Mouse (Mus musculus) gonadal fat pad, adult 2 months (tissue): ENCODE data around the gene Capn7. TPM values are rescaled to one million over a fixed set of nuclear protein-coding genes. Genes with fewer than 3 reads are reported as not detected.

Experiments used
- DNase-seq: peaks from one replicate; pipeline ENCODE4 v3.0.0-alpha.2; 2012; ENCODE audit warnings: low read depth
- polyA plus RNA-seq: library from polyadenylated mRNA; depleted of rRNA; stranded (reverse); fragments of >200 nt; gene quantifications from 2 replicates; pipeline ENCODE4 v1.2.3, GENCODE M21; 2012

Capn7 gene
- polyA plus RNA-seq, 1 experiment = 21.6 TPM

- no peak for DNase-seq
Measured at GRCm38 (mm10) chr14:31395629-31396199, 59.3 kb downstream of the Capn7 start.

DNA sequence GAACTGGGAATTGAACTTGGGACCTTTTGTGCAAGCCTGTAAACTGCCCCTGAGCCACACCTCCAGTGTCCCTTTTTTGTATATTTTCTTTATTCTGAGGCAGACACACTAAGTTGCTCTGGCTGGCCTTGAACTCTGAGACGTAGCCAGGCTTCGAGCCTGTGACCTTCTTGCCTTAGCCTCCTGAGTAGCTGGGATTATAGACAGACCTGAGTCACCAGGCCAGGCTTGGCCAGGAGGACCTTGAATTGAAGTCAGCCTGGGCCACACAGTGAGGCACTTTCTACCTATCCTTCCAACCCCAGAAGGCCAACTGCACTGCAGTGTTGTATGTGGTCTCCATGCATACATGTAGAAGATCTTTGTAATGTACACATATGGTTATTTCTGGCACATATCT is 60.0 kb downstream of the Capn7 start:
- DNase-seq = no peak

- DNase-seq = no peak
Measured at GRCm38 (mm10) chr14:31397353-31397752, 60.9 kb downstream of the Capn7 start.

GRCm38 (mm10) chr14:31397791-31398595 is 61.6 kb downstream of the Capn7 start:
- DNase-seq = no peak

- DNase-seq = no peak
Measured at GRCm38 (mm10) chr14:31398819-31399218, 62.4 kb downstream of the Capn7 start.

GRCm38 (mm10) chr14:31399271-31399670 is 62.8 kb downstream of the Capn7 start:
- DNase-seq = no peak

DNA sequence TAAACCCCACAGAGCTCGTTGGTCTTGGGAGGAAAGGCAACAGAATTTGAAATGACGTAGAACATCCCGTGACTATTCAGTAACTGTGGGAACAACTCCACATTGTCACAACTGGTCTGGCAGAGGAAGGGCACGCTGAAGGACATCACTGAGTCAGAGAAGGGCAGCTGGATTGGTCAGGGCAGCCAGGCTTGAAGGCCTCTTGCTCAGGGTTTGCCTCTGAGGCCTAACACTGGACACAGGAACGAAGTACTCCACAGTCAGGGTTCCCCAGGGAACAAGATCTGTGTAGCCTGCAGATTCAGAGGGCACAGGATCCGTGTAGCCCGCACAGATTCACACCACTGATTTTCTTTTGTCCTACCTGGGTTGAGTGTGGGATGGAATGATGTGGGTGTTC is 63.8 kb downstream of the Capn7 start:
- DNase-seq = no peak

GRCm38 (mm10) chr14:31400896-31401295 is 64.5 kb downstream of the Capn7 start:
- DNase-seq = no peak

- no peak for DNase-seq
Measured at GRCm38 (mm10) chr14:31401918-31402427, 65.5 kb downstream of the Capn7 start.

DNA sequence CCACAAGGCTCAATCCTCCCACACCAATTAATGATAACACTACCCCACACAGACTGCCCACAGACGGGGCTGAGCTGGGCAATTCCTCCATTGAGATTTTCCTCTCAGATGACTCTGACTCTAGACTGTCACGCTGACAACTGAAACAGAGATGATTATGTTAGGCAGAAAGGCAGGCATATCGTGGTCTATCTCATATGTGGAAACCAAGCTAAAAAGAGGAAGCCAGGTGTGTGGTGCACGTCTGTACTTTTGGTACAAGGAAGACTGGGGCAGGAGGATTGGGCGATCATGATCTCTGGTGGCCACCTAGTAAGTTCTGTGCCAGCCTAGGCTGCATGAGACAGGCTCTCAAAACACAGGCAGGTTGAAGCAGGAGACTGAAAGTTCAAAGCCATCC is 66.3 kb downstream of the Capn7 start:
- DNase-seq = no peak

- no peak for DNase-seq
Measured at GRCm38 (mm10) chr14:31403556-31403955, 67.1 kb downstream of the Capn7 start.

GRCm38 (mm10) chr14:31403995-31404394 is 67.6 kb downstream of the Capn7 start:
- no peak for DNase-seq

- no peak for DNase-seq
Measured at GRCm38 (mm10) chr14:31404663-31405062, 68.2 kb downstream of the Capn7 start.

GRCm38 (mm10) chr14:31405652-31406051 is 69.2 kb downstream of the Capn7 start:
- no peak for DNase-seq

DNA sequence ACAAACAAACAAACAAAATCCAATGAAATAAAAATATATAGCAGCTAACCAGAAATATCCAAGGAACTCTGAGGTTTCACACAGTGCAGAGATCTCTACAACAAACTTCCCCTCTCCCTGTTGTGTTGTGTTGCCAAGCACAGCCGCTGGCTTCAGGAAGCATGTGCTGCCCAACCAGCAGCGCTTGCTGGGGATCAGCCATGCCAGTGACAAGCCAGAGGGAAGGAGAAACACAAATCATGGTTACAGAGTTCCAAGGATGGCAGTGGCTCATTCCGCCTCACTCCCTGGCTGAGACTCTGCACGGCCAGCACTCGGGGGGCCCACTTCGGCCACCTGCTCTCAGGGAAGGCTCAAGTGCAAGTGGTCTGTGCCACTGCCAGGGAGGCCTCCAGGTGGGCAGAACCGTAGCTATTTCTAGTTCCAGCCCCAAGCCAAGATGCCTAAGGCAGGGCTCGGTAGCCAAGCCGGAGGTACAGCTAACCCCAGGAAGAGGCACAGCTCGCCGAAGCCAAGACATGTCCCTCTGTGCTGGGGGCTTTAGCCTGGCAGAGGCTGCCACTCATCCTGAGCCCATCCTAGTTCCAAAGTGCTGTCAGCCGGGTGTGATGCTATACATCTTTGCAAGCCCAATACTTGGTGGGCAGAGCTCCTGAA is 69.8 kb downstream of the Capn7 start:
- no peak for DNase-seq

- DNase-seq = no peak
Measured at GRCm38 (mm10) chr14:31407208-31407607, 70.8 kb downstream of the Capn7 start.

- DNase-seq = no peak
Measured at GRCm38 (mm10) chr14:31407911-31408604, 71.6 kb downstream of the Capn7 start.

- DNase-seq = no peak
Measured at GRCm38 (mm10) chr14:31408666-31409065, 72.2 kb downstream of the Capn7 start.

- DNase-seq = no peak
Measured at GRCm38 (mm10) chr14:31410123-31410724, 73.8 kb downstream of the Capn7 start.

DNA sequence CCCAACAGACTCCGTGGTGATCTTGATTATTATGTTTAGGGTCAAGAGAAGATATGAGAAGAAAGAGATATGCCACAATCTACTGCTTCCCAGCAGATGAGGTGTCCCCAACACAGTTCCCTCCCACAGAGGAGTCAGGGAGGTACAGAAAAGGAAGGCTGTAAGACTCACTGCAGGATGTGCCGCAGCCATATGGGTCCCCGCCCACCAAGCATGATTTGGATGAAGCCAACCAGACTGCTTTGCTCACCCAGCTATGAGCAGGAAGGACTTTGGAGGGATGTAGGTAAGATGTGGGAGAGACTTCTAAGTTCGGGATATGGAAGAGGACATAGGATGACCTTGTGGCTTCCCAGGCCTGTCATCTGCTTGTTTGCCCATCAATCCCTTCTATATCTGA is 74.3 kb downstream of the Capn7 start:
- no peak for DNase-seq

DNA sequence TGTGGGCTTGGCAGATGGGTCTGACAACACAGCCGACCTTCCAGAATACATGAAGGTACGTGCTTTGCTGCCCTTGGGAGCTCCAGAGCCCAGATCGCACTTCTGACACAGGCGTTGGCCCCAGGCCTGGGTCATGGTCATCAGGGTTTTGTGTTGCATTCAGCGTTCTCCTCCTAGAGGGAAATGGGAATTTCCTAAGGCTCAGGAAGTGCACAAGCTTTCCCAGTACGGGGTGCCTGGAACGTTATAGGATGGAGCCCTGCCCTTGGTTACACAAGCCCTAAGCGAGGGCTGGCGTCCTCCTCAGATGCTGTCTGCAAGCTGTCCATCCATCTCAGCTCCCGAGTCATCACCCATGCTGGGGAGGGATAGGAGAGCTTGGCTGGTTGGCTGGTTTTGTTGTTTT is 76.2 kb downstream of the Capn7 start:
- no peak for DNase-seq
